Mouse (Mus musculus) embryonic facial prominence, embryonic 13.5 days (tissue): ENCODE data around the gene Cep128. TPM values are rescaled to one million over a fixed set of nuclear protein-coding genes. Genes with fewer than 3 reads are reported as not detected.
A peak's percentile ranks its signal among the peaks of the same experiment; 100 is the strongest.
"Not testable (repeated sequence)": the region's sequence is repeated elsewhere in the genome, so short reads cannot be mapped to it uniquely, and the experiment has no call there.

ENCODE experiments used
- ATAC-seq: fragments of 200-750 bp; cut with Nextera tagmentation; 2 replicates; pipeline ENCODE4 v1.8.0; 2017; ENCODE audit warnings: low read depth; ENCODE audit not compliant: insufficient number of reproducible peaks, insufficient read depth, low FRiP score, low TSS enrichment
- H3K27ac ChIP-seq: fragments of 300-500 bp; sonication (generic); 2 replicates; pipeline ENCODE4 v1.5.1; 2015; ENCODE audit warnings: moderate library complexity, mild to moderate bottlenecking, inconsistent platforms
- H3K27me3 ChIP-seq: fragments of 300-500 bp; sonication (generic); 2 replicates; pipeline ENCODE4 v1.6.1; 2015; ENCODE audit warnings: mild to moderate bottlenecking, inconsistent platforms
- H3K36me3 ChIP-seq: fragments of 300-500 bp; sonication (generic); 2 replicates; pipeline ENCODE4 v1.6.1; 2015; ENCODE audit warnings: mild to moderate bottlenecking, inconsistent platforms
- H3K4me1 ChIP-seq: fragments of 300-500 bp; sonication (generic); 2 replicates; pipeline ENCODE4 v1.6.1; 2015; ENCODE audit warnings: inconsistent platforms
- H3K4me2 ChIP-seq: fragments of 300-500 bp; sonication (generic); 2 replicates; pipeline ENCODE4 v1.6.1; 2015; ENCODE audit warnings: moderate library complexity, mild to moderate bottlenecking, inconsistent platforms
- H3K4me3 ChIP-seq: fragments of 300-500 bp; sonication (generic); 2 replicates; pipeline ENCODE4 v1.5.1; 2015; ENCODE audit warnings: mild to moderate bottlenecking, inconsistent platforms
- H3K9ac ChIP-seq: fragments of 300-500 bp; sonication (generic); 2 replicates; pipeline ENCODE4 v1.6.1; 2015; ENCODE audit warnings: mild to moderate bottlenecking, inconsistent platforms
- H3K9me3 ChIP-seq: fragments of 300-500 bp; sonication (generic); 2 replicates; pipeline ENCODE4 v1.6.1; 2016; ENCODE audit warnings: inconsistent platforms
- WGBS: fragments of 180-500 bp; shearing (Covaris S2); methylation state at CpG from one replicate; pipeline ENCODE4 v1.1.7; 2015; ENCODE audit warnings: mixed read lengths; 5-methylcytosine and 5-hydroxymethylcytosine counted together
- polyA plus RNA-seq: library from polyadenylated mRNA; unstranded; fragments of >200 nt; fragmentation: Nextera tagmentation; extraction: Ambion mirVana; gene quantifications from 2 replicates; pipeline ENCODE4 v1.2.1, GENCODE M21; 2015

Cep128 gene
- polyA plus RNA-seq, 1 experiment from 2014 or later, result 9.1 TPM

- Histone ChIP-seq H3K4me3 (peak overlapping the region; percentile 52), H3K9ac (peak overlapping the region; percentile 68), H3K27me3 (peaks cover 31% of the 10 kb centered on the region), H3K4me2 (peak overlapping the region; percentile 86), H3K9me3 (no peaks in the 10 kb centered on the region), H3K4me1 (peaks cover 3% of the 10 kb centered on the region; the same call in 1 of the 2 replicates), H3K27ac (no peak overlapping the region), H3K36me3 (no peaks in the 10 kb centered on the region)
- ATAC-seq, result peak; percentile 81
- under 1% methylated on average over 38 of the region's 38 CpGs for WGBS
Measured at GRCm38 (mm10) chr12:91400232-91401048, 16.2 kb upstream of the Cep128 start.

GRCm38 (mm10) chr12:91383516-91384264, 519 bp downstream of the Cep128 start:
- Histone ChIP-seq H3K27me3 (no peaks in the 10 kb centered on the region), H3K9me3 (no peaks in the 10 kb centered on the region), H3K4me1 (peaks cover 4% of the 10 kb centered on the region; the same call in 1 of the 2 replicates), H3K4me2 (peak overlapping the region; percentile 91), H3K27ac (no peak overlapping the region), H3K36me3 (no peaks in the 10 kb centered on the region), H3K9ac (peak overlapping the region; percentile 76), H3K4me3 (peak overlapping the region; percentile 73)
- ATAC-seq, result peak; percentile 57
- WGBS, result 6% methylated on average over 22 of the region's 22 CpGs

- Histone ChIP-seq H3K4me3 (no peak overlapping the region), H3K27ac (no peak overlapping the region), H3K4me1 (no peaks in the 10 kb centered on the region), H3K4me2 (no peak overlapping the region), H3K9me3 (no peaks in the 10 kb centered on the region), H3K27me3 (no peaks in the 10 kb centered on the region), H3K36me3 (peaks cover 3% of the 10 kb centered on the region; the same call in 1 of the 2 replicates), H3K9ac (no peak overlapping the region)
- 91% methylated on average over 3 of the region's 3 CpGs for WGBS
- ATAC-seq, result no peak
Measured at GRCm38 (mm10) chr12:91369173-91369572, 15.0 kb downstream of the Cep128 start.

GRCm38 (mm10) chr12:91353783-91354182, 30.4 kb downstream of the Cep128 start:
- 89% methylated on average over 8 of the region's 8 CpGs for WGBS
- Histone ChIP-seq H3K4me3 (no peak overlapping the region), H3K4me2 (no peak overlapping the region), H3K9me3 (no peaks in the 10 kb centered on the region), H3K27me3 (no peaks in the 10 kb centered on the region), H3K27ac (no peak overlapping the region), H3K36me3 (no peaks in the 10 kb centered on the region), H3K4me1 (no peaks in the 10 kb centered on the region), H3K9ac (no peak overlapping the region)
- ATAC-seq, result no peak

- not testable (repeated sequence) for H3K36me3 ChIP-seq, H3K9ac ChIP-seq, H3K27me3 ChIP-seq, H3K27ac ChIP-seq, H3K4me2 ChIP-seq, H3K4me3 ChIP-seq, H3K4me1 ChIP-seq, H3K9me3 ChIP-seq, ATAC-seq
- WGBS, result 92% methylated on average over 13 of the region's 13 CpGs
Measured at GRCm38 (mm10) chr12:91338656-91339055, 45.6 kb downstream of the Cep128 start.

GRCm38 (mm10) chr12:91327527-91327926, 56.7 kb downstream of the Cep128 start:
- WGBS, result 71% methylated on average over 4 of the region's 4 CpGs
- Histone ChIP-seq H3K9me3 (no peaks in the 10 kb centered on the region), H3K36me3 (no peaks in the 10 kb centered on the region), H3K27ac (no peak overlapping the region), H3K4me3 (no peak overlapping the region), H3K4me2 (no peak overlapping the region), H3K4me1 (no peaks in the 10 kb centered on the region), H3K9ac (no peak overlapping the region), H3K27me3 (no peaks in the 10 kb centered on the region)
- no peak for ATAC-seq

GRCm38 (mm10) chr12:91326104-91326503, 58.1 kb downstream of the Cep128 start:
- no peak for ATAC-seq

GRCm38 (mm10) chr12:91315026-91315425, 69.2 kb downstream of the Cep128 start:
- Histone ChIP-seq H3K9ac (no peak overlapping the region), H3K27me3 (no peaks in the 10 kb centered on the region), H3K4me3 (no peak overlapping the region), H3K27ac (no peak overlapping the region), H3K36me3 (no peaks in the 10 kb centered on the region), H3K9me3 (no peaks in the 10 kb centered on the region), H3K4me2 (no peak overlapping the region), H3K4me1 (no peaks in the 10 kb centered on the region)
- ATAC-seq, result no peak
- 89% methylated on average over 7 of the region's 7 CpGs for WGBS

More at GRCm38 (mm10) chr12:91326104-91326503, 58.1 kb downstream of the Cep128 start:
- Histone ChIP-seq H3K27me3 (no peaks in the 10 kb centered on the region), H3K27ac (no peak overlapping the region), H3K4me2 (no peak overlapping the region), H3K9ac (no peak overlapping the region), H3K4me1 (no peaks in the 10 kb centered on the region), H3K36me3 (no peaks in the 10 kb centered on the region), H3K4me3 (no peak overlapping the region), H3K9me3 (no peaks in the 10 kb centered on the region)
- 63% methylated on average over 6 of the region's 6 CpGs for WGBS

- no peak for ATAC-seq
- Histone ChIP-seq H3K4me1 (no peaks in the 10 kb centered on the region), H3K27me3 (no peaks in the 10 kb centered on the region), H3K9me3 (no peaks in the 10 kb centered on the region), H3K27ac (no peak overlapping the region), H3K36me3 (no peaks in the 10 kb centered on the region), H3K4me3 (no peak overlapping the region), H3K4me2 (no peak overlapping the region), H3K9ac (no peak overlapping the region)
- 51% methylated on average over 10 of the region's 10 CpGs for WGBS
Measured at GRCm38 (mm10) chr12:91313974-91314587, 70.1 kb downstream of the Cep128 start.

GRCm38 (mm10) chr12:91312591-91312990, 71.6 kb downstream of the Cep128 start:
- whole genome bisulfite sequencing, result 89% methylated on average over 4 of the region's 4 CpGs

GRCm38 (mm10) chr12:91307733-91308132, 76.5 kb downstream of the Cep128 start:
- no peaks in the 10 kb centered on the region for H3K27me3 ChIP-seq
- H3K27ac ChIP-seq, result no peak overlapping the region
- no peaks in the 10 kb centered on the region for H3K36me3 ChIP-seq
- no peak for ATAC-seq
- H3K9ac ChIP-seq, result no peak overlapping the region
- no peak overlapping the region for H3K4me3 ChIP-seq
- WGBS, result 81% methylated on average over 3 of the region's 3 CpGs
- H3K4me1 ChIP-seq, result no peaks in the 10 kb centered on the region
- H3K4me2 ChIP-seq, result no peak overlapping the region
- H3K9me3 ChIP-seq, result no peaks in the 10 kb centered on the region

More at GRCm38 (mm10) chr12:91312591-91312990, 71.6 kb downstream of the Cep128 start:
- Histone ChIP-seq H3K9ac (no peak overlapping the region), H3K9me3 (no peaks in the 10 kb centered on the region), H3K27me3 (no peaks in the 10 kb centered on the region), H3K27ac (no peak overlapping the region), H3K4me1 (no peaks in the 10 kb centered on the region), H3K4me3 (no peak overlapping the region), H3K36me3 (no peaks in the 10 kb centered on the region), H3K4me2 (no peak overlapping the region)
- ATAC-seq, result no peak
